Mouse (Mus musculus) MEL (cell line): ENCODE measurements around the gene Chchd2.

ENCODE experiments used
- BHLHE40 ChIP-seq: IDR thresholded peaks from 2 replicates; pipeline ENCODE4 v1.6.1; 2012; ENCODE audit warnings: low read depth, mild to moderate bottlenecking, inconsistent platforms, low read length, improper control_type of control experiment, borderline replicate concordance
- CTCF ChIP-seq, 3 experiments: IDR thresholded peaks in 2 of 3; conservative IDR thresholded peaks in 1 of 3; 2 replicates each; pipeline ENCODE4 v1.5.1; 2011 to 2012; ENCODE audit warnings: low read length in 3 of 3, low read depth in 2 of 3, mild to moderate bottlenecking in 2 of 3, improper control_type of control experiment in 1 of 3, inconsistent platforms in 1 of 3, mixed read lengths in 1 of 3, moderate library complexity in 1 of 3; ENCODE audit not compliant: control insufficient read depth in 1 of 3, insufficient read depth in 1 of 3, poor library complexity in 1 of 3, severe bottlenecking in 1 of 3
- ELF1 ChIP-seq: IDR thresholded peaks from 2 replicates; pipeline ENCODE4 v1.6.1; 2014; ENCODE audit warnings: low read depth, mild to moderate bottlenecking, inconsistent platforms, low read length, improper control_type of control experiment, moderate library complexity
- EP300 ChIP-seq, 2 experiments: IDR thresholded peaks; 2 replicates each; pipeline ENCODE4 v1.6.1; 2011; ENCODE audit warnings: improper control_type of control experiment in 2 of 2, low read length in 2 of 2, low read depth in 1 of 2, mild to moderate bottlenecking in 1 of 2
- GATA1 ChIP-seq: IDR thresholded peaks from 2 replicates; pipeline ENCODE4 v1.6.1; 2011; ENCODE audit warnings: low read depth, low read length, improper control_type of control experiment
- MAX ChIP-seq: IDR thresholded peaks from 2 replicates; pipeline ENCODE4 v1.6.1; 2011; ENCODE audit warnings: low read length, improper control_type of control experiment
- MXI1 ChIP-seq: IDR thresholded peaks from 2 replicates; pipeline ENCODE4 v1.6.1; 2011; ENCODE audit warnings: mild to moderate bottlenecking, low read depth, low read length, improper control_type of control experiment
- NELFE ChIP-seq: IDR thresholded peaks from 2 replicates; pipeline ENCODE4 v1.6.1; 2011; ENCODE audit warnings: low read depth, low read length, improper control_type of control experiment
- RCOR1 ChIP-seq: IDR thresholded peaks from 2 replicates; pipeline ENCODE4 v1.6.1; 2012; ENCODE audit warnings: low read depth, mild to moderate bottlenecking, inconsistent platforms, low read length, improper control_type of control experiment
- TCF12 ChIP-seq: IDR thresholded peaks from 2 replicates; pipeline ENCODE4 v1.6.1; 2014; ENCODE audit warnings: low read depth, mild to moderate bottlenecking, inconsistent platforms, low read length, improper control_type of control experiment, moderate library complexity
- UBTF ChIP-seq: IDR thresholded peaks from 2 replicates; pipeline ENCODE4 v1.6.1; 2012; ENCODE audit warnings: low read depth, mild to moderate bottlenecking, inconsistent platforms, low read length, improper control_type of control experiment, moderate library complexity, borderline replicate concordance; ENCODE audit not compliant: insufficient read depth
- USF1 ChIP-seq: IDR thresholded peaks from 2 replicates; pipeline ENCODE4 v1.6.1; 2014; ENCODE audit warnings: low read depth, mild to moderate bottlenecking, inconsistent platforms, low read length, improper control_type of control experiment, moderate library complexity
- ZC3H11A ChIP-seq: IDR thresholded peaks from 2 replicates; pipeline ENCODE4 v1.6.1; 2012; ENCODE audit warnings: low read depth, mild to moderate bottlenecking, inconsistent platforms, low read length, improper control_type of control experiment

DNA sequence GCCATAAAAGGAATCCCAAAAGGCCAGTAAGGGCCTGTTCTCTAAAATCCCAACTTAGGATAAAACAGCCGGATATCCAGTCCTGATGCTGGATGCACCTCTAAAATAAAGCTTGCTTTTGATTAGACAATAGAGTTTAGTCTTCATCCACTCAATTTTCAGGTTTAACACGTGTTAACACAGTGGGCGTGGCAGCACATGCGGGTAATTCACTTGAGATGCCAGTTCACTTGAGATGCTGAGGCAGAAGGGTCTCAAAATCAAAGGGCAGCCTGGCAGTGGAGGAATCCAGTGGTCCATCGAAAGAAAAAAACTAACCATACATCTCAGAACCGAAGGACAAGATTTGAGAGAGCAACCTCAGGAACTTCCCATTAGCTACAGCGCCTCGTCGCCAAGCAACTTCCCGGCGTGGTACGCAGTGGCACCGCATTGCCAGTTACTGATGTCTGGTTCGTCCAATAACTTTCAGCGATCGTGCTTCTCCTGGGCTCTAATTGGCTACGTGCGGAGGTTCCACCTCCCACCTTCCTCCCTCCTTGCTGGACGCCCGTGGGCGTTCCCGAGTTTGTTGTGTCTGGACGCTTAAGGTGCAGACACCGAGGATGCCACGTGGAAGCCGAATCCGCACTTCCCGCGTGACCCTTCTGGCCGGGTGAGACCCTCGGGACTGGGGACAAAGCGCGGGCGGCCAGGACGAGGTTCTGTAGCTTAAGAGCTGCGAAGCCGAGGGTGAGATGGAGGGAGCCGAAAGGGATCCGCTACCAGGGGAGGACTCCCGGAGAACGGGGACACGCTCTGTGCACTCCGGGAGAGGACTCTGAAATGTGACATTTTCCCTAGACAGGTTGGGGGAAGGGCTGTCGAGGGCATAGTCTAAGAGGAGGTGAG is 8.2 kb upstream of the Chchd2 start, which contains the start of gene Zbed5:
- TF ChIP-seq CTCF (IDR thresholded peaks at IDR 0.05 in 2 of 3, conservative IDR thresholded peaks at IDR 0.05 in 1 of 3; ENCODE audit: control insufficient read depth in 1 of 3, insufficient read depth in 1 of 3, low read depth in 2 of 3, low read length in 3 of 3, poor library complexity in 1 of 3, severe bottlenecking in 1 of 3) (no peak), EP300 (IDR thresholded peaks at IDR 0.05; ENCODE audit: low read depth in 1 of 2, low read length in 2 of 2) (no peak), NELFE (0 out of 2 replicates have a peak, but pooled peaks have one; percentile 21), UBTF (no peak), MAX (peak; percentile 87), MXI1 (peak; percentile 99), ZC3H11A (no peak), USF1 (no peak), TCF12 (no peak), RCOR1 (no peak), BHLHE40 (no peak), ELF1 (peak; percentile 64), GATA1 (no peak)
